Mouse (Mus musculus) heart, embryonic 15.5 days (tissue): ENCODE data around the gene Arrb2. TPM values are rescaled to one million over a fixed set of nuclear protein-coding genes. Genes with fewer than 3 reads are reported as not detected.
"Not testable (repeated sequence)": the region's sequence is repeated elsewhere in the genome, so short reads cannot be mapped to it uniquely, and the experiment has no call there.

Experiments
- ATAC-seq: fragments of 200-750 bp; cut with Nextera tagmentation; replicated peaks from 2 replicates; pipeline ENCODE4 v1.8.0; 2017; ENCODE audit warnings: low read depth, moderate TSS enrichment; ENCODE audit not compliant: insufficient number of reproducible peaks, insufficient read depth, low FRiP score
- H3K27ac ChIP-seq: fragments of 300-500 bp; sonication (generic); 2 replicates; pipeline ENCODE4 v1.5.1; 2015; ENCODE audit warnings: mild to moderate bottlenecking, inconsistent platforms
- H3K27me3 ChIP-seq: fragments of 300-500 bp; sonication (generic); 2 replicates; pipeline ENCODE4 v1.6.1; 2015; ENCODE audit warnings: inconsistent platforms
- H3K36me3 ChIP-seq: fragments of 300-500 bp; sonication (generic); 2 replicates; pipeline ENCODE4 v1.6.1; 2015; ENCODE audit warnings: mild to moderate bottlenecking, inconsistent platforms
- H3K4me1 ChIP-seq: fragments of 300-500 bp; sonication (generic); replicated peaks from 2 replicates; pipeline ENCODE4 v1.6.1; 2015; ENCODE audit warnings: inconsistent platforms
- H3K4me2 ChIP-seq: fragments of 300-500 bp; sonication (generic); 2 replicates; pipeline ENCODE4 v1.6.1; 2015; ENCODE audit warnings: inconsistent platforms, mild to moderate bottlenecking, moderate library complexity
- H3K4me3 ChIP-seq: fragments of 300-500 bp; sonication (generic); 2 replicates; pipeline ENCODE4 v1.5.1; 2015; ENCODE audit warnings: mild to moderate bottlenecking, inconsistent platforms
- H3K9ac ChIP-seq: fragments of 300-500 bp; sonication (generic); 2 replicates; pipeline ENCODE4 v1.6.1; 2015; ENCODE audit warnings: mild to moderate bottlenecking, inconsistent platforms
- H3K9me3 ChIP-seq: fragments of 300-500 bp; sonication (generic); replicated peaks from 2 replicates; pipeline ENCODE4 v1.6.1; 2016; ENCODE audit warnings: inconsistent platforms
- whole genome bisulfite sequencing: fragments of 180-500 bp; shearing (Covaris S2); methylation state at CpG from one replicate; pipeline ENCODE4 v1.1.7; 2015; ENCODE audit warnings: mixed read lengths; 5-methylcytosine and 5-hydroxymethylcytosine counted together
- polyA plus RNA-seq: library from polyadenylated mRNA; unstranded; fragments of >200 nt; fragmentation: Nextera tagmentation; extraction: Ambion mirVana; gene quantifications from 2 replicates; pipeline ENCODE4 v1.2.1, GENCODE M21; 2015

Arrb2 gene
- polyA plus RNA-seq, 1 experiment from 2014 or later: 11.4 TPM

DNA sequence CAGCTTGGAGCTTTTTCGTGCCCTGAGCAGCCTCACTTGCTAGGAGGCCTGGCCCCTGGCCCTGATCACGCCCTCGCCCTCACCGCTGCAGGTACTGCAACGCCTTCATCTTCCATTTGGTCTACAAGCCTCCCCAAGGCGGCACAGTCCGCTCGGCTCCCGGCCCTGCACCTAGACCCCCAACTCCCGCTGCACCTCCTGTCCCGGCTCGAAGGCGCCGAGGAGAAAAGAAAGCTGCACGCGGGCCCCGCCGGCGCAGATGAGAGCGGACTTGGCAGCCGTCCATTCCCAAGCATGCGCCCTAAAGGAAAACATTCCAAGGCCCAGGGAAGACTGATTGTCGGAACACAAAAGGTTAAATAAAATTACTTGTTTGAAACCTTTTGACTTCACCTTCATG lies 33.4 kb downstream of the Arrb2 start:
- Histone ChIP-seq H3K27ac (peak overlapping the region; percentile 27; the same call in 1 of the 2 replicates), H3K4me3 (peak overlapping the region; percentile 48), H3K36me3 (no peaks in the 10 kb centered on the region), H3K4me1 (peaks cover 15% of the 10 kb centered on the region), H3K9me3 (no peaks in the 10 kb centered on the region), H3K4me2 (peak overlapping the region; percentile 81), H3K27me3 (peaks cover 37% of the 10 kb centered on the region), H3K9ac (peak overlapping the region; percentile 48)
- 2% methylated on average over 23 of the region's 23 CpGs for WGBS
- no peak for ATAC-seq

DNA sequence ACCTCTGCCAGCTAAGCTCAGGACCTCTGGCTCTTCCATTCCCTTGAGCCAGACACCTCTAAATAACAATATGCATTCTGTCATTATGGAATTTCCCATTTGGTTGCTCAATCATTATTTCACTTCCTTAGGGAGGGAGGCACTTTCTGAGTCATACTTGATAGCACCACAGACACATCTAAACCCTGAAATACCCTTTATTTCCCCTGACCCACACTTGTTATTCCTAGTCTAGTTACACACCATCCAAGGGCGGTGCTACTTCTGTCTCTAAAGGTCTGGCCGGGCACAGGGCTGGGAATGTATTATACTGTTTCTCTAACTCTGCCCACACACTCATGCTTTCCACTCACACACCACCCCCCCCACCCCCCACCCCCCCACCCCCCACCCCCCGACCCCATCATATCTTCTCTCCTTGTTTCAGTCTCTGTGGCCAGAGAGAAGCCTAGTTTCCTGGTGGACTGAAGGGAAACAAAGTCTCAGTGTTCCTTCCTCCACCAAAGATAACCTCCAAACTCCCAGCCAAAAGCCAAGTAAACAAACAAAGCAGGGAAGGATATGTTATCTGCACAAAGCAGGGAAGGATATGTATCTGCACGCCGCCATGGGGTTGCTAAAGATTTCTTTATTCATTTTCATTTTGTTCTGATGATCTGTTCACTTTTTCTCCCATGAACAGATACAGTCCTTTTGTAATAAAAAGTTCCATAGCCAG lies 35.6 kb downstream of the Arrb2 start:
- H3K36me3 ChIP-seq: no peaks in the 10 kb centered on the region
- 55% methylated on average over 5 of the region's 5 CpGs for WGBS
- peaks cover 28% of the 10 kb centered on the region for H3K27me3 ChIP-seq
- peaks cover 15% of the 10 kb centered on the region for H3K4me1 ChIP-seq
- no peak overlapping the region for H3K9ac ChIP-seq
- H3K9me3 ChIP-seq: no peaks in the 10 kb centered on the region
- no peak overlapping the region for H3K4me3 ChIP-seq
- peak overlapping the region; percentile 76 for H3K27ac ChIP-seq
- peak; percentile 67; the same call in 1 of the 2 replicates for ATAC-seq
- H3K4me2 ChIP-seq: no peak overlapping the region

- no peak overlapping the region for H3K27ac ChIP-seq
- ATAC-seq: no peak
- no peaks in the 10 kb centered on the region for H3K9me3 ChIP-seq
- H3K4me2 ChIP-seq: no peak overlapping the region
- H3K4me3 ChIP-seq: no peak overlapping the region
- peaks cover 11% of the 10 kb centered on the region for H3K27me3 ChIP-seq
- peaks cover 18% of the 10 kb centered on the region for H3K4me1 ChIP-seq
- no peaks in the 10 kb centered on the region for H3K36me3 ChIP-seq
- 79% methylated on average over 3 of the region's 3 CpGs for WGBS
- H3K9ac ChIP-seq: no peak overlapping the region
These were observed 37.3 kb downstream of the Arrb2 start for GRCm38 (mm10) chr11:70469764-70470163.

DNA sequence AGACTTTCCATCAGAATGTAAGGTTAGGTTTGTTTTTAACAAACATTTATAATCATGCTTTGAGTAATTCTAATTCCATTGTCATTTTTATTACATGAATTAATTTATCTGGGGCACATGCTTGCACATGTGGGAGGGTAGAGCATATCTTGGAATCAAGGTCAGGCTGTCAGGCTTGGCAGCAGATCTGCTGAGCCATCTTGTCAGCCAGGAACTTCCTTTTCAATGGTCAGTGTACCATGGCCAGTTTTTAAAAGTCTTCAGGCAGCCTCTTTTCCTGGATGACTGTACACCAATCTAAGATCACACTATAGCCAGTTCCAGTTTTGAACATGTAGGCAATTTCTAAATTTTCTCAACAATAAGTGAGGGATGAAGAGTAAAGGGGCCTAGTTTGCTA lies 40.3 kb downstream of the Arrb2 start:
- ATAC-seq: no peak
- Histone ChIP-seq H3K9ac (no peak overlapping the region), H3K4me1 (0 out of 2 replicates have a peak, but pooled peaks cover 2% of the 10 kb centered on the region)

GRCm38 (mm10) chr11:70473291-70473690 lies 40.9 kb downstream of the Arrb2 start:
- H3K9ac ChIP-seq, H3K36me3 ChIP-seq, H3K4me2 ChIP-seq, H3K27me3 ChIP-seq, ATAC-seq, H3K27ac ChIP-seq, H3K9me3 ChIP-seq, H3K4me3 ChIP-seq, H3K4me1 ChIP-seq: not testable (repeated sequence)
- WGBS: 78% methylated on average over 5 of the region's 5 CpGs

More for the DNA sequence above, 40.3 kb downstream of the Arrb2 start:
- no peak overlapping the region for H3K27ac ChIP-seq
- no peak overlapping the region for H3K4me3 ChIP-seq
- H3K4me2 ChIP-seq: no peak overlapping the region
- no peaks in the 10 kb centered on the region for H3K27me3 ChIP-seq
- H3K36me3 ChIP-seq: no peaks in the 10 kb centered on the region
- no peaks in the 10 kb centered on the region for H3K9me3 ChIP-seq

GRCm38 (mm10) chr11:70474872-70475534 lies 42.6 kb downstream of the Arrb2 start:
- no peak for ATAC-seq
- Histone ChIP-seq H3K36me3 (no peaks in the 10 kb centered on the region), H3K4me1 (0 out of 2 replicates have a peak, but pooled peaks cover 2% of the 10 kb centered on the region), H3K9ac (no peak overlapping the region), H3K9me3 (no peaks in the 10 kb centered on the region), H3K4me3 (no peak overlapping the region), H3K27me3 (no peaks in the 10 kb centered on the region), H3K4me2 (no peak overlapping the region), H3K27ac (no peak overlapping the region)
- WGBS: 53% methylated on average over 12 of the region's 12 CpGs

DNA sequence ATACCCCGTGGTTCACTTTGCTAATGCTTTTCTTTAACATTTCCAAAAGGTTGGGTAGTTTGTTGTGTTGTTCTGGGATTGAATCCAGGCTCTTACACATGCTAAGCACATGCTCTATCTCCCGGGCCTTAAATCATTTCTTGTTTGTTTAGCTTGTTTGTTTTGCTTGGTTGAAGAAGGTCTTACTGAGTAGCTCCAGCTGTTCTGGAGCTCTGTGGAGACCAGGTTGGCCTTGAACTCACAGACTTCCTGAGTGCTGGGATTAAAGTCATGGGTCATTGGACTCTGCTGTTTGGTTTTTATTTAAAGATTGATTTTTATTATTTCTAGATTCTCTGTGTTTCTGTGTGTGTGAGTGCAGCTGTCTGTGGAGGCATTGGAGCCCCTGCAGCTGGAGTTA lies 53.1 kb downstream of the Arrb2 start:
- H3K27ac ChIP-seq: no peak overlapping the region
- H3K4me3 ChIP-seq: no peak overlapping the region
- no peaks in the 10 kb centered on the region for H3K9me3 ChIP-seq
- WGBS: 51% methylated on average over 2 of the region's 2 CpGs
- no peak overlapping the region for H3K9ac ChIP-seq
- no peak for ATAC-seq
- H3K4me1 ChIP-seq: no peaks in the 10 kb centered on the region
- no peaks in the 10 kb centered on the region for H3K36me3 ChIP-seq
- H3K4me2 ChIP-seq: no peak overlapping the region
- no peaks in the 10 kb centered on the region for H3K27me3 ChIP-seq

GRCm38 (mm10) chr11:70487816-70488215 lies 55.4 kb downstream of the Arrb2 start:
- no peak overlapping the region for H3K27ac ChIP-seq
- no peaks in the 10 kb centered on the region for H3K36me3 ChIP-seq
- no peak overlapping the region for H3K4me3 ChIP-seq
- H3K9ac ChIP-seq: no peak overlapping the region
- WGBS: 28% methylated on average over 4 of the region's 4 CpGs
- H3K4me1 ChIP-seq: no peaks in the 10 kb centered on the region
- ATAC-seq: no peak
- no peak overlapping the region for H3K4me2 ChIP-seq
- H3K9me3 ChIP-seq: no peaks in the 10 kb centered on the region
- H3K27me3 ChIP-seq: no peaks in the 10 kb centered on the region

DNA sequence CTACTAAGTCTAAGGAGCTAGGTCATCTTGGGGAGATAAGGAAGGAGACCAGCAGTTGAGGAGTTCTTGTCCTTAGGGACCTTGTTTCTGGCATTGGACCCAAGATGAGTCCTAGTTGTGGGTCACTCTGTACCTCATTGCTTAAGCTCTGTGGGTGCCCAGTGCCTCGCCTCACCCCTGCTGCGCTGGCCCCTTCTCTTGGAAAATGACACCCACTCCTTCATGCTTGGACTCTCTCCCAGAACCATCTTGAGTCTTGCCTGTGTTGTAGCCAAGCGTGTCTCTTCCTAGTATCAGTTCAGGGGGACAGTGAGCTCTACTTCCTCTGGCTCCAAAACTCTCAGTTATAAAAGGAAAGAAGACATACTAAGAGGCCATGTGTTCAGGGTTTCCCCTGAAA lies 56.7 kb downstream of the Arrb2 start:
- H3K4me2 ChIP-seq: no peak overlapping the region
- H3K9ac ChIP-seq: no peak overlapping the region
- no peak for ATAC-seq
- no peak overlapping the region for H3K27ac ChIP-seq
- H3K4me3 ChIP-seq: no peak overlapping the region
- 68% methylated on average over 3 of the region's 3 CpGs for WGBS
- H3K27me3 ChIP-seq: no peaks in the 10 kb centered on the region
- no peaks in the 10 kb centered on the region for H3K9me3 ChIP-seq
- H3K4me1 ChIP-seq: no peaks in the 10 kb centered on the region
- H3K36me3 ChIP-seq: no peaks in the 10 kb centered on the region

DNA sequence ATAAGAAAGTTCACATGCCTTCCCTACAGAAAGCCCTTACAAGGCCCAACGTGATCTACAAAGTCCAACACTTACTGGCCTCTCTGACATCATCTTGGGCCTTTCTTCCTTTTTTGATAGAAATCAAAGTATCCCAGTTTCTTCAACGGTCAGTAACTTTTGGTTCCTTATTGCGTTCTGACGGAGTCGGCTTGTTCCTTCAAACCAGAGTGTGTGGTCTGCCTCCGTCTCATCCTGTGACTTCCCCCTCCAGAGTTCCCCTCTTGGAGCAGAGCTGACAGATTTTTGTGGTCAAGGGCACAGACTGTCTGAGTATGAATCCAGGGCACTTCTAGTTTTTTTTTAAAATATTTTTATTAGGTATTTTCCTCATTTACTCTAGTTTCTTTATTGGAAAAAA lies 57.2 kb downstream of the Arrb2 start:
- ATAC-seq: no peak
- H3K27ac ChIP-seq: no peak overlapping the region
- 70% methylated on average over 6 of the region's 6 CpGs for WGBS
- no peak overlapping the region for H3K4me3 ChIP-seq
- H3K4me1 ChIP-seq: no peaks in the 10 kb centered on the region
- H3K4me2 ChIP-seq: no peak overlapping the region
- H3K9me3 ChIP-seq: no peaks in the 10 kb centered on the region
- no peaks in the 10 kb centered on the region for H3K36me3 ChIP-seq
- no peak overlapping the region for H3K9ac ChIP-seq
- H3K27me3 ChIP-seq: no peaks in the 10 kb centered on the region
